Mouse (Mus musculus) heart, postnatal 25 days (tissue): ENCODE results near the gene Vill. TPM values are rescaled to one million over a fixed set of nuclear protein-coding genes. Genes with fewer than 3 reads are reported as not detected.

Experiments used
- DNase-seq: peaks from one replicate; pipeline ENCODE4 v3.0.0; 2022; ENCODE audit warnings: low spot score
- intact Hi-C: fragments of 180-260 bp; cut with DNase I; formaldehyde crosslinking; loops from one replicate; pipeline ENCODE4 v1.15.1; 2025
- total RNA-seq, 2 experiments: library from RNA; stranded (reverse); gene quantifications; 2 replicates each; pipeline ENCODE4 v1.2.3; 2021

The Vill gene
- total RNA-seq = 1 to 10 TPM in 1 of 2 experiments, under 1 TPM in 1; 0.52 to 1.2 TPM

DNA sequence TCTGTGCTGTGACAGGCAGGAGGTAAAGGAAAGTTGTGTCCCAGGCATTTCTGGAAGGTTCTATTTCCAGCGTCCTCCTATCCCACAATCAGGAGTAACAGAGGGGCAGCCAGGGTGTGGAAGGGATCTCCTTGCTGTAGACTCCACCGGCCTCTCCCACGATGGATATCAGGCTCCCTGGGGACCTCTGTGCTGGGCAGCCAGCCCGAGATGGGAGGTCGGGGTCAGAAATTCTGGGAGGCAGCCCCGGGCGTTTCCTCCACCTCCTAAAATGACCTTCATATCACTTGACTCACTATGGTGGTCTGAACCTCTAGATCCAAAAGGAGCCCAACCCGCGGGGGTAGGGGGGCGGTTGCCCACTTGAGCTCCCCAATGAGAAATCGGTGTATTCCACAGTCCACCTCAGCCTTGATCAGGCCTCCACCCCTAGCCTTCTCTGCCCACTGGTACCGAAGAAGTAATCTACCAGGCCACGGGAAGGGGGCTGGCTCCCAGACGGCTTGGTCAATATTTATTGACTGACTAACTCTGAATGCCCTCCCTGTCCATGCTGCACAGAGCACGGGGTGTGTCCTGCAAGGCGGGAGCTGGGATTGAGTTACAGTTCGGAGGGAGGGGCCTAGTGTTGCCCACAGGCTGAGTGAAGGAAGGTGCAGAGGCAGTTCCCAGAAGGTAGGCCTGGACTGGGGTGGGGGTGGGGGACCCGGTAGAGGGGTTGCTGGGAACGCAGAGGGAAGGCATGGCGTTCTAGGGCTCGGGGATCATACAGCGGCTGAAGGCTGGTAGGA, at the start of gene Vill:
TSS of gene Vill (plus strand) at position 625 of the 791 bp plus-strand sequence.
- no peak for DNase-seq

DNA sequence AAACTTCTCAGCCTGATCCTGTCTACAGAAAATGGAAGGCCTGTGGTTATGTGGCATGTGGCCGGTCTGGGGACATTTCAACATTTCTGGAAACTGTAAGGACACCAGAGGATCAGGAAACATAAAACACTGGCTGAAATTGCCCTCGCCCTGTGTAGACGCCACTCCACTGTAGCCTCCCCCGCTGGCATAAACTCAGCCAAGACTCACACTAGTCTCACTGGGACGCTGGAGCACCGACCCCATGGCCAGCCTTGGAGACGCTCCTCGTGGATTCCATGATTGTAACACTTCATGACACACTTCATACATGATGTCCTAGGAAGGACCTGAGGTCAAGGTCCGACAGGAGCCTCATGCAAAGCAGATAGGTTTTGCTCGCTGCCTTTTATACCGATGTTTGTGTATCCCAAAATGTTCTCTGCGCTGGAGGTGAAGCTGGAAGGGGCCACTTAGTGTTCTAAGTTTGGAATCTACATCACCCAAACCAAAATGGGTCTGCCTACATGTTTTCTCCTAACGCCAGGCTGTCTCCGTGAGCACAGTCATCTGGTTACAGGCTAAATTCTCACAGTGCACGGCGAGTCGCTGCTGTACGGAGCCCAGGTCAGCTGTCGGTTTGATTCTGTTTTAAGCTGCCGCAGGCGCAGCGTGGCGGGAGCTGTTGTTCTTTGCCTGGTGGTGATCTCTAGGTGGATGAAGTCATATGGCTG, 48.4 kb upstream of the Vill start:
- DNase-seq = no peak

More for the DNA sequence above, at the start of gene Vill:
- intact Hi-C loops = no loop called here

DNA sequence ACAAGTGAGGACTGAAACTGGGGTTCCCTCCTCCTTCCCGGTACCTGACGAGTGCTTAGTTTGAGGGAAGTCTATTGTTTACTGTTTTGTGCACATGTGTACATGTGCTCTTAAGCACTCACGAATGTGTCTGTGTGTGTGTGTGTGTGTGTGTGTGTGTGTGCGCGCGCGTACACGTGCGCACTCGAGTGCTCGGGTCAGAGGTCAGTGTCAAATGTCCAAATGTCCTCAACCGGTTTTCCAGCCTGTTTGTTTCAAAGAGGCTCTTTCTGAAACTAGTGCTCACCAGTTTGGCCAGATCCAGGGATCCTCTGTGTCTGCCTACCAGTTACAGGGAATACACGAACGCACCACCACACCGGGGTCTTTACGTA, 47.9 kb upstream of the Vill start:
- DNase-seq = no peak
- intact Hi-C loops = no loop called here

More for the DNA sequence above, 48.4 kb upstream of the Vill start:
- intact Hi-C loops = no loop called here

DNA sequence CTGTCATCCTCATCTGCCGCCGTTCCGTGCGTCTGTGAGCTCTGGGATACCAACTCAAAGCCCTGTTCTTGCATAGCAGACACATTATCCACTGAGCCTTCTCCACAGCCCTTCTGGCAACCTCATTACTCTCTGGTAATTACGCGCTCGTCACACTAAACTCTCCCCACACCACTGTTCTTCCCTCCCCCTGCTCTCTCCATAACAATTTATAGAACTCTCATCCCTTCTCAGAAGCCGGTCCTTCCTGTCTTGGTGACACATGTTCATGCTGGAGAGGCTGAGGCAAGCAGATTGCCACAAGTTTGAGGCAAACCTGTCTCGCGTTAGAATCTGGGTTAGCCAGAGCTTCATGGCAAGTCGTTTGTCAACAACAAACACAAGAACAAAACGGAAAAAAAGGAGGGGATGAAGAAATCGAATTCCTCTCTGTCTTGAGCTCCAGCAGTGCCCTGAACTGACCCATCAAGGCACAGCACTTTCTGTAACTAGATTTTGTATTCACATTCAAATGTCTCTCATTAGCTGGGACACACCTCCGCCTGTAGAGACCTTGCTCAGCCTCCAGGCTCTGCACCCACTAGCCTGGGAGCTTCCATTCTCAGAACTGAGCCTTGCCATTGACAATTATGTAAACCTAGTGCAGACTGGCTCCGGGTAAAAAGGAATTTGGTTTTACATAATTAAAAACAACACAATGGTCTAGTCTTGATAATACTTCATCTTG, 47.1 kb upstream of the Vill start:
- DNase-seq = no peak
- intact Hi-C loops = no loop called here

DNA sequence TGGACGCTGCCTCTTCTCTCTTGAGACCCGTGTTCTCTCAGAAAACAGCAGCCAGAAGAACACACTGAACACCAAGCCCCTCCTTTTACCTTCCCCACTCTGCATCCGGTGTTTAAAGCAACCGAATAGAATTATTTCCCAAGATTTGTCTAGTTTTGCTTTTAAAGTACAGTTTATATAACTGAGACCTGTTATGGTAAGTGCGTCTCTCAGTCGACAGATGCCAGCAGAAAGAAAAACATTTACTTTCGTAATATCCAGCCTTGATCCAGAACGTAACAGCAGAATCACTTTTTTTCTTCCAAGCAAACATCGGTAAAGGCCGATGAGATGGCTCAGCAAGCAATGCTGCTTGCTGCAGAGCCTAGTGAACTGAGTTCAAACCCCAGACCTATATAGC, 45.3 kb upstream of the Vill start:
- intact Hi-C loops = no loop called here
- DNase-seq = no peak

DNA sequence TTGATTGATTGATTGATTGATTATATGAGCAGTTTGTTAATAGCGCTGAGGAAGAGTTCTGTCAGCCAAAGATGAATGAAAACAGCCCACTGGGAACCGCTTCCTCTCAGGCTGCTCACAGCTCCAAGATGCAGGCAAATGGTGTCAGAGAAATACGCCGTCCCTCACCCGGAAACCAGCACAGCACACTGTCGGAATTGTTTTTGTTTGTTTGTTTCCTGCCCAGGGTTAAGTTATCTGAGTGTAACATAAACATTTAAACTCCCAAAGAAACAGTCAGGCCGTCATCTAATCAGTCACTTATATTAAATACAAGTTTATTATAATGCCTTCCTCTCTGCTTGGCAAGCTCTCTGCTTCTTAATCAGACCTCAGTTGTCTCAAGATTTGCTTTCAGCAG, 43.7 kb upstream of the Vill start:
- intact Hi-C loops = no loop called here
- DNase-seq = no peak

DNA sequence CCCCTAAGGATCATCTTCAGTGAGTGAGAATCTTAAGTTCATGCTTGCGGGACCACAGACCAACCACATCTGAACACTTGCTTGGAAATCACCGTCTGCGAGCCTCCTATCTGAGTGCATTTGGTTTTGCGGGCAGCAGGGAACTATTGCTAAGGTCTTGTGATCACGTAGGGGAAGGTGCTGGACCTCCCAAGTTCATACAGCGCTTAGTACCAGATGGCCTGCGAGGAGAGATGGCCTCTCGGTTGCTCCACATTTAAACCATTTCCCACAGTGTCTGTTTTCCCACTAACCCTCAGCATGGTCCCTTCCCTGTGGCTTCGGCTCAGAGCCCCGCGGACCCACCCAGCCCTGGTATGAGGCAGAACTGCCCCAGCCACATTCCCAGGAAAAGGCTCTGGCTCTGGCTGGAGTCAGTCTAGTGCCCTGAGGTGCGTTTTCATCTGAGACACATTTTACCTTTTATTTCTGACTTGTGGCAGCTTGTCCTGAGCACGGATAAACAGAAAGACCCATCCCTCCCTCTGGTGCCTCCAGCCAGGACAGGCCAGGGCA, 42.3 kb upstream of the Vill start:
- intact Hi-C loops = no loop called here
- DNase-seq = no peak

DNA sequence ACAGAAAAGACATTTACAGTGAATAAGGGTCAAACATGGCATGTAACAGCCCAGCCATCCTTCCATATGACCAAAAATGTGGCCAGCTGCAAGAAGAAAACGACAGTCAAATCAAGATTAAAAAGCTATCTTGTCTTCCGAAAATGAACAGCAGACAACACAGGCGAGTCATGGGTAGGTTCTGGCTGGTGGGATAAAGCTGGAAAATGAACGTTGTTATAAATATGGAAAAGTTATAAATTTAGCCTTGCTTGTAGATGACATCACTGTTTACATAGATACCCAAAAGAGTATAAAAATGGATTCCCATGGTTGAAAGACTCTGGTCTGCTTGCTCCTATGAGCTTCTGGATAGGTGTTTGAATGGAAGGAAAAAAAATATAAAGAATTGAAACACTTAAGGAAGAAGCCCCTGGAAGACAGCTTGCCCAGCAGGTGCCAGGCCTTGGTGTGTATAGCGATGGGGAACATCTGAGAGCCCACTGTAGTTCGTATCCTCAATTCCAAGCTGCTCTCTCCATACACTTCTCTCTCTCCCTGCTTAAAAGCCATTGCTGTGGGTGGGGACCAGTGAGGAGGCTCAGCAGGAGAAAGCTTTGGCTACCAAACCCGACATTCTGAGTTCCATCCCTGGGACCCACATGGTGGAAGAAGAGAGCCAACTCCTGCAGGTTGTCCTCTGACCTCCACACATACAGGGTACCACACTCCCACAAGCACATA, 35.6 kb upstream of the Vill start:
- intact Hi-C loops = no loop called here

DNA sequence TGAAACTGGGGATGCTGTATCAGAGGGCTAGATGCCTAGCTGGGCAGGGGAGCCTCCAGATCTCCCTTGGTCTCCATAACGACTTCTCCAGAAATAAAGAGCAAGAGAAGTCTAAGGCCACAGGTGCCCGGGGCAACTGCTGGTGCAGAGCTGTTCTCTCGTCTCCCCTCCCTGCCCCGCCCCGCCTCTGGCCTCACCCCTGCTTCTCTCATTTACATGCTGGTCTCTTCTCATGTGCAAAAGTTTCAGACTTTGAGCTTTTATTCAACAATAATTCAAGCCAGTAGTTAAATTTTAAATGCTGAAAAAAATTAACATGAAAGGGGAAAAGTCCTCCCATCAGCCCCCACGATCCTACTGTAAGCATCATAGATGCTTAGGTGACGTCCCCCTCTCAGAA, 30.8 kb upstream of the Vill start:
- intact Hi-C loops = no loop called here
- DNase-seq = no peak

More for the DNA sequence above, 35.6 kb upstream of the Vill start:
- no peak for DNase-seq

DNA sequence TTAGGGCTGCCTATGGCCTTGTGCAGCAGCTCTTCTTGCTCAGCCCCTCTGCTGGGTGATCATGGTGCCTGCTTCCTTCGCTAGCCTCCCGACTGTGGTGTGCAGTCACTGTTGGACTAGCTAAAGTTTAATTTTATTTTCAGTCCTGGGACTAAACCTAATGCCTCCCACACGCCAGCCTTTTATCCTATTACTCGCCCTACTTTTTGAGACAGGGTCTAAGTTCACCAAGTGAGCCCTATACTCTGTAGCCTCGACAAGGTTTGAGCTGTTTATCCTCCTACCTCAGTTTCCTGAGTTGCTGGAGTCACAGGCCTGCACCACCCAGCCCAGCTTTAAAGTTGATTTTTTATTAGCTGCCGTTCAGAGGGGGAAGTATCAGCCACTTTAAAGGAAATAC, 27.3 kb upstream of the Vill start:
- intact Hi-C loops = no loop called here
- DNase-seq = no peak

DNA sequence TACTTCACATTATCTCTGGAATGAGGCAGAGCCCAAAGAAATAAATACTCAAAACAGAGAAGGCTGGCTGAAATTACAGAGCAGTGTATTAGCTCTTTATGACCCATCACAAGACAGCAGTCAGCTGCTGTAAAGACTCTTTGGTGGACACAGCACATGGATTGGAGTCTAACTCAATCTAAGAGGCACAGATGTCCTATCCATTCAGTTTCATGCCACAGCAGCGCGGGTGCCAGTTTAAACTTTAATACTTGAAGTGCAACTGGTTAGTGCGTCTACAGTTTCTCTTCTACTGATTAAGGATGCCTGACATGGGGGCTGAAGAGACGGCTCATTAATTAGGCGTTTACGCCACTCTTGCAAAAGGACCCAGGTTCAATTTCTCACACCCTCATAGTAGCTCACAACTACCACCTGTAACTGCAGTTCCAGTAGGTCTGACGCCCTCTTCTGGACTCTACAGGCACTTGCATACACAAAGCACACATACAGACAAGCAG, 26.7 kb upstream of the Vill start:
- DNase-seq = no peak
- intact Hi-C loops = no loop called here

DNA sequence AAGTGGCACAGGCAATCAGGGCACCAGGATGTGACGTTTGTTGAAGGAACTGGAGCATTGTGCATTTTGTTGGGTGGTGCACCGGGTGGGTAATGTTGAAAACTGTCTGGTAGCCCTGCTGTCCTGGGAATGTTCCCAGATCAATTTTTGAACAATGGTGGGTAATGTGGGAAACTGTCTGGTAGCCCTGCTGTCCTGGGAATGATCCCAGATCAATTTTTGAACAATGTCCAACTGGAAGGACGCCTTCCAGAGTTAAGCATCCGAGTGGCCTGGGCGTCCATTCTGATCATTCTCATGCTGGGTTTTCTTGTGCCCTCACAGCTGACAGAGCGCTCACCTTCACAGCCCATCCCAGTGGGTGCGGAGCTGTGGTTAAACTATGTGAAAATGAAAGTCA, 25.2 kb upstream of the Vill start:
- intact Hi-C loops = no loop called here
- DNase-seq = no peak

DNA sequence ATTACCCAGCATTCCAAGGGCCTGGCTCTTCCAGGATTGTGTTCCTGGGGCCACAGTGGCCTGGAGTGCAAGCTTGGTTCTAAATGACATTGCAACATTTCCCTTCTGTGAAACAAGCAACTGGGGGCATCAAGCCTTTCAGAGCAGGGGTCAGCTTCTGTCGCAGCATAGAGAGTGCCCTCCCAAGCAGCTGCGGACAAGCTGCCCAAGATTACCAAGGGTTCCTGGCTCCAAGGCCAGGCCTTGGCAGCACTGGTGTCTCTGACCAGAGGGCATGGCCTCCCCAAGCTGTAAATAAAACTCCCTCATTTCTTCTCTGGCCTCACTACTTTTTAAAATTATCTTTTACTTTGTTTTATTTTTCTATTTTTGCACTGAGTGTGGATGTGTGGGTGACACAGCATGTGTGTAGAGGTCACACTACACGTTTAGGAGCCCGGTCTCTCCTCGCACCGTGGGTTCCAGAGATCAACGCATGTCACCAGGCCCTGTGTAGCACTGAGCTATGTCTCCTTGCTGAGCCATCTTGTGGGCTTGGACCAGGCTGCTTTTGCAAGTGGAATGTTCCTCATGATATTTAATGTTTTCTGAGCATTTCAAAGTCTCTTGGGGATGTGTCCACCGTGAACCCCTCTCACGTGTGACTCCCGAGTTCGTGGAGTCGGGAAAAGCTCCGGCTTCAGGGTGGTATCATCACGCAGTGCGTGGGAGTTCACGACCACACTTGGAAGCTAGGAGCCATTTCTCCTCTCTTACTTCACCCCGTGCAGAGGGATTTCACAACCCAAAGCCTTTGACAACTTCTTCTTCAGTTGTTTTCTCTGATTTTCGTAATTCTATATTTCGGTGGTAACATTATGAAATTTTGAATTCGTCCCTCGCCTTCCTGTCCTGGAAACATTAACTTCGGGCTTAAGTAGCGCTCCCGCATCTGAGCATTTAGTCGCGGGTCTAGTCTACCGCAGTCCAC, 24.1 kb upstream of the Vill start:
- intact Hi-C loops = loop anchor here (1.0 to 2.0 kb wide), 2 partner anchors 38 to 108 kb away; no protein-coding TSS in a partner anchor
- no peak for DNase-seq

DNA sequence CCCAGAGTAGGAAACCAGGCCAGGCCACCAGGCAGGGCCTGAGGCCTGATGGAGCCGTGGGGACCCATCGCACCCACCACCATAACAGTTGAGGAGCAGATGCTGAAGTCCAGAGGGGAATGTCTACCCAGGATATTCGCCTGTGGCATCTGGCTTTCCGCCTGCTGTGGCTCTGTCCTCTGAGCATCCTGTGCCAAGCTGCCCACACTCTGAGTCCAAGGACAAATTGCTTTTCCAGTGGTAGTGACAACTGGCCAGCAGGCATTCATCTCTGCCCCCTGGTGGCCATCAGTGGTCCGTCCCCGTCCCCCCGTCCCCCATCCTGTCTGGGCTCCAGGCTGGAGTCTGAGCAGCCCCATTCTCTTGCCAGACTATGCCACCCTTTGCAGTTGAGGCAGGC, 23.0 kb upstream of the Vill start:
- intact Hi-C loops = loop anchor here (1.0 to 2.0 kb wide), 2 partner anchors 37 to 109 kb away; no protein-coding TSS in a partner anchor
- DNase-seq = peak; percentile 44

DNA sequence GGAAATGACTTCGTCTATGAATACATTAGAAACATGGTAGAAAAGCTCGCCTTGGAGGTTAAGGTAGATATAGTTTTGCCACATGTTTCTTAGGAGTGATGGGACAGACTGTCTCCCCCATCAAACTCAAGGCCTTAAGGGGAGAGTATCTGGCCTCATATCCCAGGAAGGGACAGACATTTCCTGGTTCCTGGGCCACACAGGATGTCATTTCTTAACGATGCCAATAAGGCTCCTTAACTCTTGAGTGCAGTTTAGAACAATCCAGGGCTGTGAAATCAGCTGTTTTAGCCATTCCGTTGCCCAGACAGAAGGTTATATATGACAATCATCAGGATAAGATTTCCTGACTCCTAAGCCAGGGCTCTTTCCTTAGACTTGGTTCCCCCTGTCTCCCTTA, 21.5 kb upstream of the Vill start:
- intact Hi-C loops = loop anchor here (10.0 kb wide), 1 partner anchor 56 kb away; no protein-coding TSS in a partner anchor
- DNase-seq = no peak

DNA sequence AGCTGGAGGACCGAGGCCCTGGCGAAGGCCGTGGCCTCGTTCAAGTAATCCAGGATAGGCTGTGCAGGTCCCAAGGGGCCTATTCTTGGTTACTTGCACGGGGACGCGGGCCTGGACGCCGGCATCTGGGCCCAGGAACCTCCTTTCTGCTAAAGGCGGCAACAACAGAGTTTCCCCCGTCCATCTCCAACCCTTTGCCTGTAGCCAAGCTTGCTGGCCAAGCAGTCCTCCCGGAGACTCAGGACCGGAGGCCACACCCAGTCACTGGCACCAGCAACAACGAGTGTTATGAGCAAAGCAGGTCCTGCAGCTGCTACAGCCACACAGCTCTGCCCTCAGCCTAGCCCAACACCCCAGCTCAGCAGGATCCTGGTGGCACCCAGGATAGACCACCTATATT, 20.8 kb upstream of the Vill start:
- peak; percentile 74 for DNase-seq
- intact Hi-C loops = loop anchor here (10.0 kb wide), 1 partner anchor 57 kb away; no protein-coding TSS in a partner anchor

DNA sequence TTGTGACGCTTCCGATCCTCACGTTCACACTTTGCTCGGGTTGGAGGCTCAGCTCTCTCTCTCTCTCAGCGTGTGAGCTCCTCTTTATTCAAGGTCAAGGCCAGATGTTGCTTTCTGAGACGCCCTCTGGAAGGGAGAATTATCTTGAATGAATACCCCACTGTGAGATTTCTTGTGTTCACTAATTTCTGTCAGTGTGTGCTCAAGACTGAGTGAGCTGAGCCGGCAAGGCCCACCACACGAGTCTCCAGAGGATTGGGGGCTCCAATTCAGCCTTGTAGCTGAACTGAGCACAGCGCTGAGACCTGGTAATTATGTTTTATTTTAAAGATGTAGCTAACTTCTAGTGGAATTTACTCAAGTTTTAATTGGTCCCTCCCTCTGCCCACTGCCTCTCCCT, 20.0 kb upstream of the Vill start:
- DNase-seq = no peak
- intact Hi-C loops = loop anchor here (10.0 kb wide), 1 partner anchor 58 kb away; no protein-coding TSS in a partner anchor
